In genomic region chr6:53619676-53620075, GRCm38 (mm10) we compare ENCODE assay signal across 27 mouse cellular contexts.
DNase-seq lines count a peak whose midpoint lies in the region; ATAC-seq lines count a peak whose summit lies in the region.
"Had no signal": no experiment of that assay in that cellular context is flagged by ENCODE, and none has a peak within 500 bp of the region (broad histone marks: within the 10 kb centered on the region; RNA-seq: fewer than 3 reads in every experiment).

No protein-coding gene starts in this region.

- no peak overlapping the region for H3K9ac ChIP-seq in intestine, embryonic 16.5 days (ENCODE audit: low read depth, low read length)
- H3K9ac ChIP-seq: embryonic facial prominence, embryonic 13.5 days; embryonic facial prominence, embryonic 15.5 days; forebrain, embryonic 12.5 days had no signal

- no peaks in the 10 kb centered on the region for H3K36me3 ChIP-seq in heart, embryonic 10.5 days
- H3K36me3 ChIP-seq in intestine, embryonic 16.5 days (ENCODE audit: control insufficient read depth, insufficient read depth, low read length) = no peaks in the 10 kb centered on the region
- H3K36me3 ChIP-seq: embryonic facial prominence, embryonic 13.5 days; embryonic facial prominence, embryonic 15.5 days; forebrain, embryonic 10.5 days; forebrain, embryonic 12.5 days; G1E had no signal

- 60% methylated on average over 1 of the region's 1 CpGs for WGBS in heart, embryonic 10.5 days
- WGBS in intestine, embryonic 16.5 days = 56% methylated on average over 1 of the region's 1 CpGs

- ATAC-seq in intestine, embryonic 16.5 days = no peak
- ATAC-seq: activated CD4-positive, CD25-positive, alpha-beta regulatory T cell, adult 4 months; CD4-positive, CD25-positive, alpha-beta regulatory T cell, adult 4 months; forebrain, embryonic 14.5 days; forebrain, embryonic 16.5 days; Patski had no signal

- H3K4me1 ChIP-seq in heart, embryonic 10.5 days = peaks cover 33% of the 10 kb centered on the region
- H3K4me1 ChIP-seq in intestine, embryonic 16.5 days (ENCODE audit: control insufficient read depth, insufficient read depth, low read length) = peaks cover 3% of the 10 kb centered on the region; the same call in 1 of the 2 replicates

- H3K4me3 ChIP-seq in heart, embryonic 10.5 days = no peak overlapping the region
- H3K4me3 ChIP-seq in intestine, embryonic 16.5 days (ENCODE audit: low read length) = no peak overlapping the region
- H3K4me3 ChIP-seq: embryonic facial prominence, embryonic 13.5 days; embryonic facial prominence, embryonic 15.5 days; erythroblast, embryonic 14.5 days; forebrain, embryonic 10.5 days; forebrain, embryonic 12.5 days had no signal

- H3K4me2 ChIP-seq in intestine, embryonic 16.5 days (ENCODE audit: low read depth, low read length) = no peak overlapping the region
- H3K4me2 ChIP-seq: embryonic facial prominence, embryonic 13.5 days; embryonic facial prominence, embryonic 15.5 days; forebrain, embryonic 12.5 days had no signal

- DNase-seq in adrenal gland, postnatal 10 days = peak; percentile 8
- DNase-seq in adrenal gland, adult 18-20 months (ENCODE audit: low spot score in 2 of 2) = no peak
- peak; percentile 86 for DNase-seq in heart, adult 11 months
- DNase-seq in heart, embryonic 10.5 days (ENCODE audit: low spot score) = no peak
- DNase-seq in adipocyte (ENCODE audit: low spot score) = peak; percentile 28
- no peak for DNase-seq in kidney, adult 18-20 months
- DNase-seq: B cell, adult 2 months; cerebellum, adult 11 months; cerebellum, adult 18-20 months; cerebellum, adult 8-10 months; cerebellum, adult 9-11 months; cerebellum, postnatal 14 days; cerebellum, postnatal 36 days; embryo, embryonic 11 days had no signal

- H3K27me3 ChIP-seq in heart, embryonic 10.5 days (ENCODE audit: insufficient read depth, poor library complexity, severe bottlenecking) = no peaks in the 10 kb centered on the region
- H3K27me3 ChIP-seq in intestine, embryonic 16.5 days (replicated peaks; ENCODE audit: control insufficient read depth, insufficient read depth, low read length) = no peaks in the 10 kb centered on the region
- H3K27me3 ChIP-seq: CH12.LX; embryonic facial prominence, embryonic 13.5 days; embryonic facial prominence, embryonic 15.5 days; forebrain, embryonic 12.5 days; Patski had no signal

- no peaks in the 10 kb centered on the region for H3K9me3 ChIP-seq in heart, embryonic 10.5 days
- no peaks in the 10 kb centered on the region for H3K9me3 ChIP-seq in intestine, embryonic 16.5 days (ENCODE audit: control insufficient read depth, low read length)
- H3K9me3 ChIP-seq: embryonic facial prominence, embryonic 13.5 days; embryonic facial prominence, embryonic 15.5 days; forebrain, embryonic 10.5 days; forebrain, embryonic 12.5 days had no signal

- H3K27ac ChIP-seq in heart, embryonic 10.5 days = no peak overlapping the region
- no peak overlapping the region for H3K27ac ChIP-seq in intestine, embryonic 16.5 days (ENCODE audit: low read length)
- H3K27ac ChIP-seq: embryonic facial prominence, embryonic 13.5 days; embryonic facial prominence, embryonic 15.5 days; forebrain, embryonic 10.5 days; forebrain, embryonic 12.5 days had no signal

Comparison
In these comparisons a context has a peak if more than half of its experiments do, and no peak if none do; other contexts are left out.
1. DNase-seq: peak in adrenal gland, postnatal 10 days (single experiment), heart, adult 11 months (single experiment) and adipocyte (single experiment); none in adrenal gland, adult 18-20 months (0 of 2), heart, embryonic 10.5 days (single experiment) and kidney, adult 18-20 months (single experiment).